Mouse (Mus musculus) urinary bladder, postnatal 36 days (tissue): ENCODE measurements around the gene Itpr2.

Experiments
- DNase-seq, 2 experiments: peaks; one replicate each; pipeline ENCODE4 v3.0.0; 2022; ENCODE audit warnings: low spot score in 2 of 2, mixed read lengths in 1 of 2

Gene Itpr2

DNA sequence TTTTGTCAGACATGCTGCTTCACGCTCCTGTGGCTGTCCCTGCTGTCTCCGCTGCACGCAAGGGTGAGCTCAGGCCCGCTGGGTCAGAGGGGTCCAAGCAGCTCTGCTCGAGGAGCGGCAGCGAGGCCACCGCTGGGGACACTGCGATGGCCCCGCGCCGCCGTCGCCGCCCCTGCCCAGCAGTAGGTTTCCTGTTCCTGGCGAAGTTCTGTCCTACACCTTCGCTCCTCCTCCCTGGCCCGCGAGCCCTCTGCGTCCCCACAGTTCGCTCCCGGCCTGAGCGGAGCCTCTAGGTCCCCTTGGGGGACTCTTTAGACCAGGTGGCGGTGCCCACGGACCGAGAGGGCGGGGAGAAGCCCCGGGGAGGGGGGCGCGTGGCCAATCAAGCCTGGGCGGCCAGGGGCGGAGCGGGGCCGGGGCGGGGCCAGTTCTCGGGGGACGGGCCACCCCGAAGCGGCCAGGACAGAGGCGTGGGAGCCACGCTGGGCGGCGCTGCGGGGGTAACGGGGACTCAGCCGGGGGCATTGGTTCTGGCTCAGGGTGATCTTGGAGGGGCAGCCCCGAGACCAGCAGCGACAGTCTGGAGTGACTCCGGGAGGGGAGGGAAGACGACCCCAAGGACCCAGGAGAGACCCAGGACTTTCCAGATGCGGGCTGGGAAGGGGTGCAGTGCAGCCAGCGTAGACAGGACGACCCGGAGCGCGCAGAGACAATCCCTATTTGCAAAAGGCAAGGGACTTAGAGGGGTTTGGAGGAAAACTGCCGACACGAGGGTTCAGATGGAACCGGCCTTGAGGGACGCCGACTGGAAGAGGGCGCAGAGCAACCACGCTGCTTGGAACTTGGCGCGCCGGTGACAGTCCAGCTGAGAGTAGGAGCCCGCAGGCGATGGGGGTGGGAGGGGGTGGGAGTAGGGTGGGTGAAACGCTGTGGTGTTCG lies at the start of gene Itpr2:
TSS of gene Itpr2 (minus strand) at position 358 of the 939 bp plus-strand sequence.
- peak; percentile 85 to 89 for DNase-seq

- no peak for DNase-seq
These were observed 49.3 kb upstream of the Itpr2 start for GRCm38 (mm10) chr6:146551326-146551725.

DNA sequence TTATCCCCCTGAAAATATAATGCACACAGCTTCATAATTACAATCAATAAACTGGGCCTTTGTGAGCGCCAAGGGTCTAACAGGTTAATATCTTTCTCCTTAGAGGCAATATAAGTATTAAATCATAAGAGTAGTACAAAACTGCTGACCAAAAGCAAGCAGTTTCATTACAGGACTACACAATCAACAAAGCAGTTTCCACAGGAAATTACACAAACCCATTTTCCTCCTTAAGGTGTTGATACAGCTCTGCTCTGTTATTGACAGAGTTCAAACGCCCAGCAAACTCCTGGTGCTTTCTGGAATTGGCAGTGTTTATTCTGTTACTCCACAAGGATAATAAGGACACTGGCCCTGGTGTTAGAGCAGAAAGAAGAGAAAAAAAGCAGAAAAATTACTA lies 48.4 kb upstream of the Itpr2 start:
- DNase-seq: no peak

GRCm38 (mm10) chr6:146545289-146545865 lies 43.4 kb upstream of the Itpr2 start:
- DNase-seq: no peak

DNA sequence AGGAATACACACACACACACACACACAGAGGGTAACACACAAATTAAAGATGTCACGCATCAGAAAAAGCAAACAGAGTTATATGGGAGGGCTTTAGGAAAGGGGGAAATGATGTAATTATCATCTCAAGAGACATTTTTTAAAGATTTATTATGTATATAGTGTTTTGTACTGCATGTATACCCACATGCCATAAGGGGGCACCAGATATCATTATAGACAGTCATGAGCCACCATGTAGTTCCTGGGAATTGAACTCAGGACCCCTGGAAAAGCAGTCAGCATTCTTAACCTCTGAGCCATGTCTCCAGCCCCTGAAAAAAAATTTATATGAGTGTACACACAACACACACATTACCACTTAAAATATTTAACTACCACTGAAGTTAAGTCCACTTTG lies 42.6 kb upstream of the Itpr2 start:
- DNase-seq: no peak

DNA sequence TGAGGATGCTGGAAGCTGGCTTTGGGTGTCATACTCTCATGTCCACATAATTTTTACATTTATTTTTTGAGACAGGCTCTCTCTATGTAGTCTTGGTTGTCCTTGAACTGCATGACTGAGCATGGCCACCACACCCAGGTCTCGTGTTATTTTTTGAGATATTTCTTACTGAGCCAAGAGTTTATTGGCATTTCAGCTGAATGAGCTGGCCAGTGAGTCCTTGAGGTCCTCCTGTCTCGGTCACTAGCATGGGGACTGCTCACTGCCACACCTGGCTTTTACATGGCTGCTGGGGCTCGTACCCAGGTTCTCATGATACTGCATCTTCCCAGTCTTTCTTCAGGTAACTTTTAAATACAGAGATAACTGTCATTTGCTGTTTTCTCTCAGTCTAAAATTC lies 38.4 kb upstream of the Itpr2 start:
- DNase-seq: no peak

GRCm38 (mm10) chr6:146538661-146539060 lies 36.6 kb upstream of the Itpr2 start:
- DNase-seq: no peak

- DNase-seq: no peak
These were observed 36.0 kb upstream of the Itpr2 start for GRCm38 (mm10) chr6:146538071-146538470.

GRCm38 (mm10) chr6:146537111-146537510 lies 35.1 kb upstream of the Itpr2 start:
- DNase-seq: no peak

GRCm38 (mm10) chr6:146535501-146535900 lies 33.5 kb upstream of the Itpr2 start:
- DNase-seq: no peak

DNA sequence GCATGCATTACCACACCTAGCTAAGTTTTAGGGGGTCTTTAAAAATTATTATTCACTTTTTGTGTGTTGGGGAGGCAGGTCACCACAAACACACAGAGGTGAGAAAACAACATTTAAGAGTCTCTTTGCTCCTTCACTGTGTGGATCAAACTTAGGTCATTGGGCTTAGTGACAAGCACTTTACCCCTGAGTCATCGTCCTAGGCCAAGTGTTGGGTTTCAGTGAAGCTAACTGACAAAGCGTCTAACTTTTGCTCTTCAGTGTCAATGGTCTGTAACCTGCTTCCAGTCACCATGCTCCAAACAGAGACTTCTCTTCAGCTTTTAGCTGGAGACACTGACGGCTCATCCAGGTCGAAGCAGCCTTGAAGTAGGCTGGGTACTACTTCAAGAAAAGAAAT lies 31.1 kb upstream of the Itpr2 start:
- no peak for DNase-seq

DNA sequence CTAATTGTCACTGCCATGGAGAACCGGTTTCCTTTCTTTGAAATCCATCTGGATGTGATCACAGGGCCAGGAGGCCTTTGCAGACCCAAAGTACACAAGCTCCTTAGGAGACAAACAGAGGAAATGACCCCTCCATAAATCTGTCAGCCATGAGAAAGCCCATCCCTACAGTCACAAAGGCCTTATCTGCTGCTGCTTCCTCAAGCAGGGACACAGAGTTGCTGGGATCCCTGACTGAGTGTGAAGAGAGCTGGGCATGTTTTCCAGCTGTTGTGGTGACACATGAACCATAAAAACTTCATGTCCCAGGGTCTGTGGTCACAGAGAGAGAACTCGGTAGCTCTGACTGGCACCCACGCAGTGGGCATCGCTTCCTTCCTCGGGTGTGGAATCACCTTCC lies 28.7 kb upstream of the Itpr2 start:
- DNase-seq: no peak

DNA sequence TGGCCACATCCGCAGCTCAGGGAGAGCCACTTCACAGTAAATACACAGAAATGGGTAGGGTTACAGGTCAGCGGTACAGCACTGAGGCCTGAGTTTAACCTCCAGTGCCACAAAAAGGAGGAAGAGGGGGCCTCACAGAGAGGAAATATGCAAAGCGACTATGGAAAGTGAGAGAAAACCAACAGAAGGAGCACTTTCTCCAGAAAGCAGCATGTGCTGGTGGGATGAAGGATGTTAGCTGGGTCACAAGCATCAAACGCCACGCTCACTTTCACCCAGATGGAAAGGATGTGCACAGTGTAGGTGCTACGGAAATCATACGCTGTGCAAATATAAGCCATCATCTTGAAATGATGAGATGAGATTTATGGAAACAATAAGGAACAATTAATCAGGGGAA lies 28.3 kb upstream of the Itpr2 start:
- DNase-seq: no peak

DNA sequence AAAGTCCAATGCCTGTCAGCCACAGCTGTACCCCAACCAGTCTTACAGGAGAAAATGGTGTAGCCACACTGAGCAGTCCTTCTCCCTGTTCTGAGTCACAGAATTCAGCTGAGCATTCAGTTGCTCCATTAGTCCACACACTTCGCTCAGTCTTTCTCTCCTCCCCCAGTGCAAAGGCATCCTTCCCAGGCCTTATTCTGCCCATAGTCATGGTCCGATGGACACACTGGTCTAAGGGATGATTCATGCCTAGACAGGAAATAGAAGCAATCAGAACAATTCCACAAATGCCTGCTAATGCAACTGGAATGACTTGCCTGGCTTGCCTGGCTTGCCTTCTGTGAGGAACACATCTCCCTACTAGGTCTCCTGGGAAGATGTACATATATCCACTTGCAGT lies 25.5 kb upstream of the Itpr2 start:
- no peak for DNase-seq

DNA sequence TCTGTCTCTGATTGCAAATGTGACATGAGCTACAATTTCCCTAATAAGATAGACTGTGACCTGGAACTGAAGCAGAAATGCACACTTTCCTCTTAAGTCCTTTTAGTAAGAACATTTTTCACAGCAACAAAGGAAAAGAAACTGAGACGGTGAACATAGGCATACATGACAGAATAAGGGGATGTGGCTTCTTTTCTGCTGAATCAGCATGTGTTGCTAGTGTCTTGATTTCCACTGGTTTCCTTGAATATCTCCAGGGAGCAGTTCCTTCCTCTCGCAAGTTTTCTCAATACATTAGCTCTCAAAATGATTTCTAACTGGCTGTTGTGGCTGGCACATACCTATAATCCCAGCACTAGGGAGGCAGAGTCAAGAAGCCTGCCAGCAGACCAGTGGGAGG lies 23.5 kb upstream of the Itpr2 start:
- DNase-seq: no peak

- no peak for DNase-seq
These were observed 19.6 kb upstream of the Itpr2 start for GRCm38 (mm10) chr6:146521456-146522245.

DNA sequence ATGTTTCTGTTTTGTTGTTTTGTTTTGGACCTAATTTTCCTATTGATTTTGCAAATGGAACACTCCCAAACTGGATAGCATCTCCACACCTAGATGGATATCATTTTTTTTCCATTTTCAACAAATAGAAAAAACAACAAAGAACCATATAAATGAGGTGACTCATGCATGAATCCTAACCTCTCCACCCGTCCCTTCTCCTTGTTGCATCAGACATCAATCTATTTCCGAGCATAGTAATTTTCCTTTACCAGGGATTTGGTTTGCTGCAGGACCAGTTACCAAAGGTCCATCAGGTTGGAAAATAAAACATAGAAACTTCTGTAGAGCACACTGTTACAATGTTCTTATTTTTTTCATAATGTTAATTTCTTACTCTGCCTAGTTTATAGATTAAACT lies 17.0 kb upstream of the Itpr2 start:
- DNase-seq: no peak

GRCm38 (mm10) chr6:146515936-146516335 lies 13.9 kb upstream of the Itpr2 start:
- DNase-seq: no peak

GRCm38 (mm10) chr6:146514531-146514948 lies 12.5 kb upstream of the Itpr2 start:
- DNase-seq: no peak

GRCm38 (mm10) chr6:146513899-146514298 lies 11.9 kb upstream of the Itpr2 start:
- DNase-seq: no peak

DNA sequence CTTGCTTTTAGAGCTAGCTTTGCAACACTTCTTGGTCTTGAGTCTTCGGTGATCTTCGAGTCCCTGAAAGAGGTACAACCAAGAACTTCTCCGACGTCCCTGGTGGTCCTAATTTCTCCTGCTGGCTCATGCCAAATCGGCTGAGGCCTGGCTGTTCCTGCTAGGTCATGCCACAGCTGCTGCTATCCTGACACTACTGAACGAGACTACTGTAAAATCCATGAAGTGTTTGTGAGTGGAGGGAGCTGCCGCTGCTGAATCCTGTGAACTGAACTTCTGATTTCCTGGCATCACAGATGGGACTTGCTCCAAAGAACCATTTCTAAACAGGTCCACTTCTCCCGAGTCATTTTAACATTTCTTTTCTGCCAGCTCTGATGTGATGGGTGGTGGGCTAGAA lies 11.4 kb upstream of the Itpr2 start:
- no peak for DNase-seq

- no peak for DNase-seq
These were observed 9.5 kb upstream of the Itpr2 start for GRCm38 (mm10) chr6:146511511-146511910.
